Mouse (Mus musculus) midbrain, embryonic 15.5 days (tissue): Measurements from ENCODE around the gene Myo18a. TPM values are rescaled to one million over a fixed set of nuclear protein-coding genes. Genes with fewer than 3 reads are reported as not detected.

ENCODE experiments used
- ATAC-seq: fragments of 200-750 bp; cut with Nextera tagmentation; replicated peaks from 2 replicates; pipeline ENCODE4 v1.8.0; 2017; ENCODE audit warnings: moderate TSS enrichment
- H3K27ac ChIP-seq: fragments of 300-500 bp; sonication (generic); 2 replicates; pipeline ENCODE4 v1.5.1; 2015; ENCODE audit warnings: mild to moderate bottlenecking, inconsistent platforms
- H3K27me3 ChIP-seq: fragments of 300-500 bp; sonication (generic); replicated peaks from 2 replicates; pipeline ENCODE4 v1.6.1; 2015; ENCODE audit warnings: inconsistent platforms
- H3K36me3 ChIP-seq: fragments of 300-500 bp; sonication (generic); replicated peaks from 2 replicates; pipeline ENCODE4 v1.6.1; 2015; ENCODE audit warnings: inconsistent platforms
- H3K4me1 ChIP-seq: fragments of 300-500 bp; sonication (generic); 2 replicates; pipeline ENCODE4 v1.6.1; 2015; ENCODE audit warnings: inconsistent platforms
- H3K4me2 ChIP-seq: fragments of 300-500 bp; sonication (generic); 2 replicates; pipeline ENCODE4 v1.6.1; 2015; ENCODE audit warnings: inconsistent platforms, mild to moderate bottlenecking, moderate library complexity
- H3K4me3 ChIP-seq: fragments of 300-500 bp; sonication (generic); 2 replicates; pipeline ENCODE4 v1.5.1; 2015; ENCODE audit warnings: mild to moderate bottlenecking, inconsistent platforms
- H3K9ac ChIP-seq: fragments of 300-500 bp; sonication (generic); 2 replicates; pipeline ENCODE4 v1.6.1; 2015; ENCODE audit warnings: mild to moderate bottlenecking, inconsistent platforms
- H3K9me3 ChIP-seq: fragments of 300-500 bp; sonication (generic); 2 replicates; pipeline ENCODE4 v1.6.1; 2016; ENCODE audit warnings: inconsistent platforms
- WGBS: fragments of 180-500 bp; shearing (Covaris S2); methylation state at CpG from one replicate; pipeline ENCODE4 v1.1.7; 2015; ENCODE audit warnings: mixed read lengths; 5-methylcytosine and 5-hydroxymethylcytosine counted together
- polyA plus RNA-seq: library from polyadenylated mRNA; unstranded; fragments of >200 nt; fragmentation: Nextera tagmentation; extraction: Ambion mirVana; gene quantifications from 2 replicates; pipeline ENCODE4 v1.2.1, GENCODE M21; 2015

Gene Myo18a
- polyA plus RNA-seq, 1 experiment from 2014 or later: 58.5 TPM

DNA sequence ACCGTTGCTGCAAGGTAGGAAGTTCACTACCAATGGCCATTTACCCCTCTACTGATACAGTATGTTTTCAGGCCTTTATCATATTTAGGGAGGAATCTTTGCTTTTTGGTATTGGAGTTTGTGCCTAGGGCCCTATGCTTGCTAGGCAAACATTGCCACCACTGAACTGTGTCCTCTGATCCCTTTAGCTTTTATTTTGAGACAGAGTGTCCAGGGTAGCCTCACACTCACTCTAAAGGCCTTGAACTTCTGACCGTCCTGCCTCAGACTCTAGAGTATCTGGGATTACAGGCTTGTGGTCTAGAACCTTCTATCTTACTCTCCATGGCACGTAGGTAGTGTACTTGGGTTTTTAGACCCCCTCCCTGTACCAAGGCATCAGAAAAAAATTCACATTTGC lies 137.1 kb downstream of the Myo18a start:
- Histone ChIP-seq H3K4me3 (no peak overlapping the region), H3K9me3 (no peaks in the 10 kb centered on the region), H3K9ac (no peak overlapping the region), H3K4me1 (peaks cover 65% of the 10 kb centered on the region), H3K4me2 (no peak overlapping the region), H3K36me3 (no peaks in the 10 kb centered on the region), H3K27ac (no peak overlapping the region), H3K27me3 (no peaks in the 10 kb centered on the region)
- 91% methylated on average over 3 of the region's 3 CpGs for WGBS
- no peak for ATAC-seq

DNA sequence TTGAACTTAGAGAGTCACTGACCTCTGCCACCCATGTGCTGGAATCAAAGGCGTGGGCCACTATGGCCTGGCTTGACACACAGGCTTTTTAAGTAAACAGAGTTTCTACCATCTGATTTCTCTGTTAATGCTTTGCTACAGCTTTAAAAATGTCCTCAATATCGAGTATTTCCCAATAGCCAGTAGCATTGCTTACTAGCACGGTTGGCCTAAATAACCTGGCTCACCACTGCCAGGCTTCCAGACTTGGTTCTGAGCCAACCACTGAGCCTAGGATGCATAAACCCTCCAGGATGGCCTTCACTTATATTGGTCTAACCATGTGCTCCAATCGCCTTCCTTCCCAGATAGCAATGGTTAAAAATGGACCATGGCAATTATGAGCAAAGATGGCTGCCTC lies 137.7 kb downstream of the Myo18a start:
- Histone ChIP-seq H3K4me2 (no peak overlapping the region), H3K9me3 (no peaks in the 10 kb centered on the region), H3K4me3 (no peak overlapping the region), H3K36me3 (no peaks in the 10 kb centered on the region), H3K9ac (no peak overlapping the region), H3K27ac (no peak overlapping the region), H3K27me3 (no peaks in the 10 kb centered on the region), H3K4me1 (peaks cover 60% of the 10 kb centered on the region)
- 87% methylated on average over 4 of the region's 4 CpGs for WGBS
- no peak for ATAC-seq

DNA sequence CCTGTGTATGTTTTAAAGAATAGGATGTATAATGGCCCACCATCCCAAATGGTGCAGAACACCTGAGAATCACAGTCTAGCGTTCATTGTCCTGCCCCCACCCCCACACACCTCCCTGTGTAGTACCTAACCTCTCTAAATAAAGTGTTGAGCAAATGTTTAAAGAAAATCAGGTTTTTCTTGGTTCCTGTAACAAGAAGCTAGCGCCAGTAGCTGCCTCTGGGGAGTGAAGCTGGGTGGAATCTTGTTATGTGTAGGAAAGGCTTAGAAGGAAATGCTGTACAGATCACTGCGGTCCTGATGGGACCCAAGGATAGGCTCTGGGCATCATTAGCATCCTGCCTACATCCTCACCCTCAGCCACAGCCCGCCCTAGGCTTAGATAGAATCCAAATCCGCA lies 138.3 kb downstream of the Myo18a start:
- Histone ChIP-seq H3K4me1 (peaks cover 59% of the 10 kb centered on the region), H3K36me3 (no peaks in the 10 kb centered on the region), H3K9ac (no peak overlapping the region), H3K27ac (peak overlapping the region; percentile 62), H3K27me3 (no peaks in the 10 kb centered on the region), H3K4me2 (no peak overlapping the region), H3K4me3 (no peak overlapping the region), H3K9me3 (no peaks in the 10 kb centered on the region)
- ATAC-seq: no peak
- WGBS: 35% methylated on average over 5 of the region's 5 CpGs

DNA sequence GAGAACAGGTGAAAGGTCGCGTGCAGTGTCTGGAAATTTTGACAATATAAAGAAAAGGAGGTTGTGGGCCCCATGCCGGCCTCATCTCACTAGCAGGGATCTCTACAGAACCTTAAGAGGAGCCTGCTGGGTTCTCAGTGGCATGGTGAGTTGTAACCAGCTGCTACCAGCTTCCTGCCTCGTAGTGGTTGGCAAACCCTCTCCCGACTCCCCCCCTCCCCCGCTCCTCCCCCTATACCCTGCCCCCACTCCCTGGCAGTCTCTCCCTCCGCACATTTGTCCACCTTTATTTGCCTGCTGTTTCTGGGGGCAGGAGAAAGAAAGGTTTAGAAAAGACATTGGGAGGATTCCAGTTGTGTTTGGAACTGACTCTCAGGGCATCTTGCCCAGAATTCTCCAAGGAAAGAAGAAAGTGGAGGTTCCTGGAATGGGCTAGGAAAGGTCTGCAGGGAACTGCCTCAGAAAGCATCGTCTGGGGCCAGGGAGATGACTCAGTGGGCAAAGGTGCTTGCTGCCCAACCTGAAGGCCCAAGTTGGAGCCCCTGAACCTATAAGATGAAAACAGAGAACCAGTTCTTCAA lies 138.8 kb downstream of the Myo18a start:
- ATAC-seq: no peak
- Histone ChIP-seq H3K36me3 (no peaks in the 10 kb centered on the region), H3K27me3 (no peaks in the 10 kb centered on the region), H3K9me3 (no peaks in the 10 kb centered on the region), H3K9ac (no peak overlapping the region), H3K27ac (peak overlapping the region; percentile 62), H3K4me3 (no peak overlapping the region), H3K4me1 (peaks cover 59% of the 10 kb centered on the region), H3K4me2 (no peak overlapping the region)
- WGBS: 32% methylated on average over 8 of the region's 8 CpGs

DNA sequence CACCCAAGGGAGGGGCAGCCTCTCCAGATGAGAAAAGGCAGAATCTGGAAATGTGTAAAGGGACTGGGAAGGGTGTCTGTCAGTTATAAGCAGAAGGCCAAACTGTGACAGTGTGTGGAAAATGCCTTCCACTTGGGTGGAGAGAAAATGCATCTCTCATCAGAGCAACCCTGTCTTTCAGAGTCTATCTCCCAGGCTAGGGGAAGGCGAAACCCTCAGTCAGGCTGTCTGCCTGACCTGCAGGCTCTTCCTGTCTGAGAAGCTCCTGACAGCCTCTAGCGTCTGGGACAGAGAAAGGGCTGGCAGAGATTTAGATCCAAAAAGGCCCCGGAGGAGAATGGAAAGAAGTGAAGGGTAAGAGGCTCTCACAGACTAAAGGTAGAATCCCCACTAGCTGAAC lies 140.7 kb downstream of the Myo18a start:
- Histone ChIP-seq H3K9me3 (no peaks in the 10 kb centered on the region), H3K27me3 (no peaks in the 10 kb centered on the region), H3K27ac (peak overlapping the region; percentile 43), H3K4me2 (no peak overlapping the region), H3K4me3 (no peak overlapping the region), H3K9ac (no peak overlapping the region), H3K4me1 (peaks cover 47% of the 10 kb centered on the region), H3K36me3 (no peaks in the 10 kb centered on the region)
- 30% methylated on average over 3 of the region's 3 CpGs for WGBS
- ATAC-seq: no peak

DNA sequence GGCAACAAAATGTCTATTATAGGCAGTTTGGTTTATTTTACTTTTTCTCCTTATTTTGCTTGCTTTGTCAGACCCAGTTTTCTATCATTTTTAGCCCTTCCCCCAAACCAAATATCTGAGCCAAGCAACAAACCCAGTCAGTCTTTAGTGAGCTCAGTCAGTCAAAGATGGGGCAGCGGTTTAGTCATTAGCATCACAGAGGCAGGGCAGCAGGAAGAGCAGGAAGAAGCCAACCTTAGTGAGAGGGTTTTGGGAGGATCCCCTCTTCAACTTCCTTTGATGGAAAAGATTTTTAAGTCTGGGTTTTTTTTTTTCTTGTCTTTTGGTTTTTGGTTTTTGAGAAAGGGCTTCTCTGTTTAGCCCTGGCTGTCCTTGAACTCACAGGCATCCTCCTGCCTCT lies 141.7 kb downstream of the Myo18a start:
- Histone ChIP-seq H3K4me3 (no peak overlapping the region), H3K27ac (no peak overlapping the region), H3K9me3 (no peaks in the 10 kb centered on the region), H3K9ac (no peak overlapping the region), H3K36me3 (no peaks in the 10 kb centered on the region), H3K27me3 (no peaks in the 10 kb centered on the region), H3K4me2 (no peak overlapping the region), H3K4me1 (peaks cover 49% of the 10 kb centered on the region)
- no peak for ATAC-seq
- WGBS: 37% methylated on average over 1 of the region's 1 CpGs

DNA sequence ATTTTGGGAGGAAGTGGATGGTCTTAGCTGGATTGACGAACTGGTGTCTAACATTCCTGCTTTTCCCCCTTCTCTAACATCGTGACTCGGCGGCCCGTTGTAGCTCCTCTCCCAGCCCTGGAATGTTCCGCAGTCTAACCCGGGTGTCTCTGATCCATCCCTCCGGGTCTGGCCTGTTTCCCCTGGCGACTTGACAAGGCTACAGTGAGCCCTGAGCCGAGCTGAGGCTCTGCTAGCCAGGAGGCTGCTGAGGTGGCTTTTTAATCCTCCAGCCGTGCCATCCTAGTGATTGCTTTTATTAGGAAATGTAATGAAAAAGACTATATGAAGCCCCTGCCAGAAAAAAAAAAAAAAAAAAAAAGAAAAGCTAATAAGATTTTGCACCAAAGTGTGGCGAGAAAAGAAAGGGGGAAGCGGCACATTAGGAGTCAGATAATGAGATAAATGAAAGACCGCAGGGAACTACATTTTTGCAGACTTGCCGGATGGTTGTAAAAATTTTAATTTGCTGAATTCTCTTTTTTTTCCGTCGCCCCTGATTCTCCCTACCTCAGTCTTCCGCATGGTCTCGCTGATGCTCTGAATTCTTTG lies 143.1 kb downstream of the Myo18a start:
- 12% methylated on average over 19 of the region's 19 CpGs for WGBS
- ATAC-seq: no peak
- H3K4me2 ChIP-seq: peak overlapping the region; percentile 34
- H3K4me1 ChIP-seq: peaks cover 49% of the 10 kb centered on the region
- no peak overlapping the region for H3K4me3 ChIP-seq
- H3K36me3 ChIP-seq: no peaks in the 10 kb centered on the region
- no peaks in the 10 kb centered on the region for H3K27me3 ChIP-seq
- peak overlapping the region; percentile 12; the same call in 1 of the 2 replicates for H3K9ac ChIP-seq
- H3K9me3 ChIP-seq: no peaks in the 10 kb centered on the region
- peak overlapping the region; percentile 81 for H3K27ac ChIP-seq

DNA sequence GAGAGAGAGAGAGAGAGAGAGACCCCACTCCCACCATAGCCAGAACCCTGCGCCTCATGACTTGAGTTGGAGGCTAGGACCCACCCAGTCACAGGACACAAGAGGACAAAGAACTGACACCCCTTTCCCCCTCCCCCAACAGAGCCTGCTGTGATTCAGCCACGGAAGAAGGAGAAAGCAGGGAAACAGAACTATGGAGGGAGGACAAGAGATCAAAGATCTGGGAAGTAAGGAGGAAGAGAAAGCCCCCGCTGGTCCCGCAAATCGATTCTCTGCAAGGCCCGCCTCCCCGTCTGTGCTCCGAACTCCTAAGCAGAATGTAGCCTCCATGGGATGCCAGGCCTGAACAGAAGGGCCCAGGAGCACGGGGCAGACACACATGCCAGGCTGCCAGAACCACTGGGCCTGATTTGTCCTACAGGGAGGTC lies 143.7 kb downstream of the Myo18a start:
- Histone ChIP-seq H3K27ac (peak overlapping the region; percentile 81), H3K4me2 (peak overlapping the region; percentile 34), H3K36me3 (no peaks in the 10 kb centered on the region), H3K4me3 (no peak overlapping the region), H3K27me3 (no peaks in the 10 kb centered on the region), H3K4me1 (peaks cover 45% of the 10 kb centered on the region), H3K9ac (no peak overlapping the region), H3K9me3 (no peaks in the 10 kb centered on the region)
- ATAC-seq: peak; percentile 31; the same call in 1 of the 2 replicates
- 3% methylated on average over 9 of the region's 9 CpGs for WGBS

DNA sequence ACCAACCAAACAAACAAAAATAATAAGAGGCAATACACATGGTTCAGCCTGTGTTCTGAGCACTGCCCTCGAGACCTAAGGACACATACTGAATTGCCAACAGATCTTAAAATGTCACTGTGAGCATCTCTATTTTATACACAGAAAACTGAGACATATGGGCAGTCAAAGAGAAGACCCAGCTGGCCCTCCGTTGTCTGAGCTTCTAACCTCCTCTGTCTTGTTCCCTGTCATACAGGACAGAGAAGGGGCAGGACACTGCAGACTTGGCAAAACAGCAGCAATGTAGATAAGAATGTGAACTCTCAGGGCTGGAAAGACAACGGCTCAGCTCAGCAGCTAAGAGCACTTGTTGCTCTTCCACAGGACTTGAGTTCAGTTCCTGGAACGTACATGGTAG lies 145.4 kb downstream of the Myo18a start:
- Histone ChIP-seq H3K36me3 (no peaks in the 10 kb centered on the region), H3K4me2 (no peak overlapping the region), H3K9ac (no peak overlapping the region), H3K4me1 (peaks cover 49% of the 10 kb centered on the region), H3K27me3 (no peaks in the 10 kb centered on the region), H3K9me3 (no peaks in the 10 kb centered on the region), H3K27ac (no peak overlapping the region), H3K4me3 (no peak overlapping the region)
- no peak for ATAC-seq
- WGBS: 81% methylated on average over 4 of the region's 4 CpGs

DNA sequence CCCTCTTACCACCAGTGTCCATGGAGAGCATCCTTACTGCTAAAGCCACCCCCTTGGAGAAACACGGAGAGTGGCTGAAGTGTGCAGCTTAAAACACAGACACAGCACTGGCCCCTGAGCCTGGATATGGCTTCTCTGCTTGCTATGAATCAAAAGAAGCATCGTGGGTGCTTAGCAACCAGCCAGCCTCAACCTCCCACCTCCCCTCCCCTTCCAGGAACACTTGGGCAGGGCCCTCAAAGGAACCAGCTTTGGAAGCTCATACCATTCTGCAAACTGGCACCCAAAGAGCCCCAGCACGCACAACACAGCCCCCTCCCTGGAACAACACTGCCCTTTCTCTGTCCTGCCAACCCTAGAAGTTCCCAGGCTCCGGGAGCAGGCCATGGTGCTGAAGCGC lies 146.3 kb downstream of the Myo18a start:
- Histone ChIP-seq H3K27me3 (no peaks in the 10 kb centered on the region), H3K4me3 (no peak overlapping the region), H3K9me3 (no peaks in the 10 kb centered on the region), H3K4me1 (peaks cover 53% of the 10 kb centered on the region), H3K27ac (peak overlapping the region; percentile 78), H3K9ac (no peak overlapping the region), H3K4me2 (0 out of 2 replicates have a peak overlapping the region, but pooled peaks have one; percentile 8), H3K36me3 (no peaks in the 10 kb centered on the region)
- WGBS: 17% methylated on average over 5 of the region's 5 CpGs
- no peak for ATAC-seq

DNA sequence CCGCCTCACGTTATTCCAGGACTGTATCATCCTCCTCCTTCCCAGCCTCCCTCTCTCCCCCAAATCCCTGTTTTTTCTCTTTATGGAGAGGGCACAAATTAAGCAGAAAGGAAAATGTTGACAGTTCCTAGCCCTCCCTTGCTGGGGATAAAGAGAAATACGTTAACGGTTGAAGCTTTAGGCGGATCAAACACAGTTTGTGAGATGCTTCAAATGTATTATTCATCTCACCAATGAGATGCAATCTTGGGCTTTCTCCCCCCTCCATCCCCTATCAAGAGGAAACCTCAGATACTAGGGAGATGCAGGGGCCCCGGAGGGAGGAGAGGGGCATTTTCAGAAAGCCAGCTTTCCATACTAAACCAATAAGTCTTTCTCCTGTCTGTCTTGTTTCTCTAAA lies 146.7 kb downstream of the Myo18a start:
- Histone ChIP-seq H3K9ac (no peak overlapping the region), H3K4me2 (no peak overlapping the region), H3K4me1 (peaks cover 56% of the 10 kb centered on the region), H3K27ac (peak overlapping the region; percentile 78), H3K9me3 (no peaks in the 10 kb centered on the region), H3K4me3 (no peak overlapping the region), H3K27me3 (no peaks in the 10 kb centered on the region), H3K36me3 (no peaks in the 10 kb centered on the region)
- ATAC-seq: 0 out of 2 replicates have a peak, but pooled peaks have one; percentile 27
- WGBS: 20% methylated on average over 6 of the region's 6 CpGs

DNA sequence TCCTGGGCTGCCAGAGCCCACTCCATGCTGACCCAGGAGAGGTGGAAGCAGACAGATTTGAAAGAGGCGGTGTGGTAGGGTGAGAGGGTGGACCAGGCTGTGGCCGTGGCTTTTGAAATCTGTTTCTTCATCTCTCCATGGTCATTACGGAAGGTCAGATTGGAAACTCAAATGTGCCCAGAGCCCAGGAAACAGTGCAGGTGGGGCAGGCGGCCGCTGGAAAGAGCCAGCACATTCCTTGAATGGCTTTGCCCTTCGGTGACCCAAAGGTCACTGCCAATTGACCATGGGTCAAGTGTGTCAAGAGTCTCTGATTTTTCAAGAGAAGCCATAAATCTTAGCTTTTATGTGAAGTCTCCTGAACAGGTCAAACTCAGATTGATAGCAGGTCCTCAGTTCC lies 150.5 kb downstream of the Myo18a start:
- Histone ChIP-seq H3K9me3 (no peaks in the 10 kb centered on the region), H3K27me3 (no peaks in the 10 kb centered on the region), H3K9ac (no peak overlapping the region), H3K4me1 (peaks cover 51% of the 10 kb centered on the region), H3K4me2 (no peak overlapping the region), H3K27ac (no peak overlapping the region), H3K36me3 (no peaks in the 10 kb centered on the region), H3K4me3 (no peak overlapping the region)
- WGBS: 53% methylated on average over 6 of the region's 6 CpGs
- no peak for ATAC-seq
